Mouse (Mus musculus) forebrain, postnatal 0 days (tissue): ENCODE results near the gene Edrf1. TPM values are rescaled to one million over a fixed set of nuclear protein-coding genes. Genes with fewer than 3 reads are reported as not detected.
A peak's percentile ranks its signal among the peaks of the same experiment; 100 is the strongest.

Experiments
- ATAC-seq: fragments of 200-750 bp; cut with Nextera tagmentation; 2 replicates; pipeline ENCODE4 v1.8.0; 2017; ENCODE audit warnings: mild to moderate bottlenecking, moderate library complexity
- DNase-seq: peaks from one replicate; pipeline ENCODE4 v3.0.0-alpha.2; 2015
- H3K27ac ChIP-seq: fragments of 300-500 bp; sonication (generic); 2 replicates; pipeline ENCODE4 v1.5.1; 2014; ENCODE audit warnings: low read depth, mild to moderate bottlenecking, antibody characterized with exemption, low read length, moderate library complexity, mixed read lengths
- H3K27me3 ChIP-seq: fragments of 300-500 bp; sonication (generic); 2 replicates; pipeline ENCODE4 v1.6.1; 2014; ENCODE audit warnings: mild to moderate bottlenecking, low read length, mixed read lengths; ENCODE audit not compliant: insufficient read depth
- H3K36me3 ChIP-seq: fragments of 300-500 bp; sonication (generic); 2 replicates; pipeline ENCODE4 v1.6.1; 2014; ENCODE audit warnings: mild to moderate bottlenecking, moderate library complexity; ENCODE audit not compliant: insufficient read depth
- H3K4me1 ChIP-seq: fragments of 300-500 bp; sonication (generic); 2 replicates; pipeline ENCODE4 v1.6.1; 2014; ENCODE audit warnings: antibody characterized with exemption; ENCODE audit not compliant: insufficient read depth
- H3K4me2 ChIP-seq: fragments of 300-500 bp; sonication (generic); 2 replicates; pipeline ENCODE4 v1.6.1; 2014; ENCODE audit warnings: low read depth, mild to moderate bottlenecking, moderate library complexity
- H3K4me3 ChIP-seq: fragments of 300-500 bp; sonication (generic); 2 replicates; pipeline ENCODE4 v1.5.1; 2014; ENCODE audit warnings: low read depth, low read length, mixed read lengths
- H3K9ac ChIP-seq: fragments of 300-500 bp; sonication (generic); 2 replicates; pipeline ENCODE4 v1.6.1; 2014; ENCODE audit warnings: mild to moderate bottlenecking
- H3K9me3 ChIP-seq: fragments of 300-500 bp; sonication (generic); 2 replicates; pipeline ENCODE4 v1.6.1; 2016; ENCODE audit warnings: low read length
- CTCF ChIP-seq: sonication (generic); IDR thresholded peaks from 2 replicates; pipeline ENCODE4 v1.5.1; 2016; ENCODE audit warnings: antibody characterized with exemption, control low read depth, low read depth
- WGBS: fragments of 180-500 bp; shearing (Covaris S2); extraction: QIAGEN DNeasy Blood & Tissue Kit; methylation state at CpG from one replicate; pipeline ENCODE4 v1.1.7; 2014; 5-methylcytosine and 5-hydroxymethylcytosine counted together
- polyA plus RNA-seq: library from polyadenylated mRNA; unstranded; fragments of >200 nt; fragmentation: Nextera tagmentation; extraction: Ambion mirVana; gene quantifications from 2 replicates; pipeline ENCODE4 v1.2.1, GENCODE M21; 2015
- total RNA-seq: library from RNA; depleted of rRNA; stranded (reverse); fragments of >200 nt; gene quantifications from 2 replicates; pipeline ENCODE4 v1.2.3, GENCODE M21; 2014

The Edrf1 gene
- total and polyA plus RNA-seq, 2 experiments from 2014 or later: 10.5 to 27.8 TPM

GRCm38 (mm10) chr7:133607883-133608575, 29.3 kb upstream of the Edrf1 start:
- ATAC-seq (0 out of 2 replicates have a peak, but pooled peaks have one; percentile 12), DNase-seq (peak; percentile 40)
- Histone ChIP-seq H3K4me3 (no peak overlapping the region), H3K4me1 (peaks cover 15% of the 10 kb centered on the region), H3K27me3 (no peaks in the 10 kb centered on the region), H3K9me3 (no peaks in the 10 kb centered on the region), H3K27ac (peak overlapping the region; percentile 58), H3K4me2 (peak overlapping the region; percentile 18; the same call in 1 of the 2 replicates), H3K9ac (no peak overlapping the region), H3K36me3 (no peaks in the 10 kb centered on the region)
- WGBS: 33% methylated on average over 13 of the region's 13 CpGs
- no peak for TF ChIP-seq CTCF

GRCm38 (mm10) chr7:133608631-133609340, 28.6 kb upstream of the Edrf1 start:
- peaks cover 15% of the 10 kb centered on the region for H3K4me1 ChIP-seq
- H3K27me3 ChIP-seq: no peaks in the 10 kb centered on the region
- H3K4me3 ChIP-seq: no peak overlapping the region
- no peaks in the 10 kb centered on the region for H3K36me3 ChIP-seq
- H3K9me3 ChIP-seq: no peaks in the 10 kb centered on the region
- no peak overlapping the region for H3K9ac ChIP-seq
- H3K4me2 ChIP-seq: peak overlapping the region; percentile 18
- no peak for TF ChIP-seq CTCF
- ATAC-seq: peak; percentile 35; the same call in 1 of the 2 replicates
- peak; percentile 60 for DNase-seq
- H3K27ac ChIP-seq: peak overlapping the region; percentile 58
- 20% methylated on average over 13 of the region's 13 CpGs for WGBS

- WGBS: 32% methylated on average over 8 of the region's 8 CpGs
These were observed 27.8 kb upstream of the Edrf1 start for GRCm38 (mm10) chr7:133609585-133609984.

GRCm38 (mm10) chr7:133612981-133613380, 24.4 kb upstream of the Edrf1 start:
- DNase-seq: no peak
- no peak overlapping the region for H3K9ac ChIP-seq
- no peak overlapping the region for H3K27ac ChIP-seq
- no peaks in the 10 kb centered on the region for H3K36me3 ChIP-seq
- no peak for ATAC-seq
- no peak overlapping the region for H3K4me2 ChIP-seq
- H3K4me1 ChIP-seq: peaks cover 13% of the 10 kb centered on the region; the same call in 1 of the 2 replicates
- no peaks in the 10 kb centered on the region for H3K27me3 ChIP-seq
- H3K9me3 ChIP-seq: no peaks in the 10 kb centered on the region
- TF ChIP-seq CTCF: no peak
- no peak overlapping the region for H3K4me3 ChIP-seq
- 75% methylated on average over 2 of the region's 2 CpGs for WGBS

More at GRCm38 (mm10) chr7:133609585-133609984, 27.8 kb upstream of the Edrf1 start:
- Histone ChIP-seq H3K36me3 (no peaks in the 10 kb centered on the region), H3K27me3 (no peaks in the 10 kb centered on the region), H3K27ac (peak overlapping the region; percentile 58; the same call in 1 of the 2 replicates), H3K4me3 (no peak overlapping the region), H3K4me2 (peak overlapping the region; percentile 18), H3K9me3 (no peaks in the 10 kb centered on the region), H3K9ac (no peak overlapping the region), H3K4me1 (peaks cover 15% of the 10 kb centered on the region)
- DNase-seq: peak; percentile 79
- no peak for TF ChIP-seq CTCF
- ATAC-seq: peak; percentile 78

GRCm38 (mm10) chr7:133620721-133621120, 16.6 kb upstream of the Edrf1 start:
- peak; percentile 84 for TF ChIP-seq CTCF
- Histone ChIP-seq H3K27me3 (no peaks in the 10 kb centered on the region), H3K9me3 (no peaks in the 10 kb centered on the region), H3K4me1 (no peaks in the 10 kb centered on the region; the same call in 1 of the 2 replicates), H3K9ac (no peak overlapping the region), H3K4me3 (no peak overlapping the region), H3K4me2 (peak overlapping the region; percentile 25; the same call in 1 of the 2 replicates), H3K36me3 (no peaks in the 10 kb centered on the region), H3K27ac (no peak overlapping the region)
- 33% methylated on average over 11 of the region's 11 CpGs for WGBS
- DNase-seq: peak; percentile 79
- ATAC-seq: peak; percentile 63

GRCm38 (mm10) chr7:133623226-133623625, 14.1 kb upstream of the Edrf1 start:
- Histone ChIP-seq H3K9ac (no peak overlapping the region), H3K36me3 (no peaks in the 10 kb centered on the region), H3K27ac (no peak overlapping the region), H3K27me3 (no peaks in the 10 kb centered on the region), H3K4me1 (peaks cover 8% of the 10 kb centered on the region; the same call in 1 of the 2 replicates), H3K4me3 (no peak overlapping the region), H3K9me3 (no peaks in the 10 kb centered on the region), H3K4me2 (no peak overlapping the region)
- 86% methylated on average over 5 of the region's 5 CpGs for WGBS
- no peak for ATAC-seq
- TF ChIP-seq CTCF: no peak
- DNase-seq: no peak
